Mouse (Mus musculus): Measurements from ENCODE around the gene Raly. TPM values are rescaled to one million over a fixed set of nuclear protein-coding genes. Genes with fewer than 3 reads are reported as not detected.

Raly gene
- total and polyA plus RNA-seq, 3 experiments, result 214 to 334 (median 277) TPM

DNA sequence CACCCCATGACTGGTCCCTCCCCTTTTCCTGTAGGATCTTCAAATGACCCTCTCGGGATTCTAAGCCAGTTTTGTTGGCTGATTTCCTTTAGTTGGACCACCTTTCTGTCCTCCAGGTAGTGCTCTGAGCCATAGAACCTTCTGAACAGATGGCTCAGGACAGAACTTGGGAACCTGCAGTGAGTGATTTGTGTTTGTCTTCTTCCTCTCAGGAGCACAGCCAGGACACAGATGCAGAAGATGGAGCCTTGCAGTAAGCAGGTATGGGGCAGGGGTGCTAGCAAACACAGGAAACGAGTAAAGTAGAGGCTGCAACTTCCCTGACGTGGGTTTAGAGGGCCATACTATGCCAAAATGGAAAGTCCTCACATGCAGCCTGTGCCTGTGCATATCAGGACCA is 74.8 kb downstream of the Raly start:
- H3K79me2 ChIP-seq (replicated peaks; ENCODE audit: control insufficient read depth, extremely low read depth, insufficient read depth, poor library complexity, severe bottlenecking), result no peaks in the 10 kb centered on the region
- H3K4me3 ChIP-seq (replicated peaks in 1 of 3; ENCODE audit: low read depth in 2 of 3, low read length in 2 of 3, poor library complexity in 1 of 3), result no peak overlapping the region
- dilution Hi-C loops (cut with MboI; ENCODE audit: extremely low pct_ligation_motif_present, extremely low pct_unique_long_range_greater_than_20kb, low sequenced_read_pairs) (no loop called here), in situ Hi-C loops (cut with MboI; ENCODE audit: low pct_ligation_motif_present, low pct_unique_long_range_greater_than_20kb, low sequenced_read_pairs) (no loop called here)
- H3K9me3 ChIP-seq (replicated peaks; ENCODE audit: low read length), result no peaks in the 10 kb centered on the region
- H3K27ac ChIP-seq (ENCODE audit: insufficient read depth, low read depth), result no peak overlapping the region
- H3K4me2 ChIP-seq (ENCODE audit: insufficient read depth, low read depth, poor library complexity, severe bottlenecking), result no peak overlapping the region
- H3K9ac ChIP-seq (ENCODE audit: insufficient read depth, low read depth), result no peak overlapping the region
- peaks cover 67 to 92% of the 10 kb centered on the region in 2 experiments for H3K36me3 ChIP-seq (replicated peaks in 1 of 2; ENCODE audit: control insufficient read depth in 1 of 2, insufficient read depth in 1 of 2, low read length in 1 of 2)
- DNase-seq (ENCODE audit: extremely low read depth), result no peak
- H3K27me3 ChIP-seq (replicated peaks), result no peaks in the 10 kb centered on the region
- no peaks in the 10 kb centered on the region for H3K4me1 ChIP-seq (ENCODE audit: control insufficient read depth in 1 of 2, insufficient read depth in 2 of 2)
- TF ChIP-seq MAFK (IDR thresholded peaks at IDR 0.05; ENCODE audit: insufficient replicate concordance, low read length) (no peak), TCF12 (IDR thresholded peaks at IDR 0.05; ENCODE audit: low read depth, low read length) (no peak), PAX5 (IDR thresholded peaks at IDR 0.05; ENCODE audit: low read length) (no peak), CHD2 (IDR thresholded peaks at IDR 0.05; ENCODE audit: low read length) (no peak), TBP (conservative IDR thresholded peaks at IDR 0.05; ENCODE audit: low read depth, low read length) (no peak), E2F4 (IDR thresholded peaks at IDR 0.05; ENCODE audit: insufficient replicate concordance, low read depth, low read length) (no peak), ZNF384 (IDR thresholded peaks at IDR 0.05; ENCODE audit: low read depth, low read length) (no peak), RCOR1 (conservative IDR thresholded peaks at IDR 0.05; ENCODE audit: low read depth, low read length) (no peak), SMC3 (IDR thresholded peaks at IDR 0.05; ENCODE audit: low read depth, low read length) (no peak), CHD1 (IDR thresholded peaks at IDR 0.05; ENCODE audit: low read depth, low read length) (no peak), RAD21 (IDR thresholded peaks at IDR 0.05; ENCODE audit: low read depth, low read length) (no peak), NELFE (IDR thresholded peaks at IDR 0.05; ENCODE audit: low read depth, low read length) (no peak), IRF4 (IDR thresholded peaks at IDR 0.05; ENCODE audit: low read depth, low read length) (no peak), ZMIZ1 (IDR thresholded peaks at IDR 0.05; ENCODE audit: low read depth, low read length) (no peak), USF1 (IDR thresholded peaks at IDR 0.05; ENCODE audit: low read depth, low read length) (no peak), ZC3H11A (IDR thresholded peaks at IDR 0.05; ENCODE audit: low read depth, low read length) (no peak)

GRCm38 (mm10) chr2:154868106-154868505 is 77.2 kb downstream of the Raly start:
- TF ChIP-seq CHD2 (IDR thresholded peaks at IDR 0.05; ENCODE audit: low read length) (no peak), USF2 (conservative IDR thresholded peaks at IDR 0.05; ENCODE audit: low read depth, low read length) (no peak), RCOR1 (conservative IDR thresholded peaks at IDR 0.05; ENCODE audit: low read depth, low read length) (no peak), NELFE (IDR thresholded peaks at IDR 0.05; ENCODE audit: low read depth, low read length) (no peak), ZNF384 (IDR thresholded peaks at IDR 0.05; ENCODE audit: low read depth, low read length) (no peak), MEF2A (IDR thresholded peaks at IDR 0.05; ENCODE audit: borderline replicate concordance, low read depth, low read length) (no peak), HCFC1 (IDR thresholded peaks at IDR 0.05; ENCODE audit: low read depth, low read length) (no peak), USF1 (IDR thresholded peaks at IDR 0.05; ENCODE audit: low read depth, low read length) (no peak), CHD1 (IDR thresholded peaks at IDR 0.05; ENCODE audit: low read depth, low read length) (no peak), BHLHE40 (IDR thresholded peaks at IDR 0.05; ENCODE audit: low read depth, low read length) (no peak), RAD21 (IDR thresholded peaks at IDR 0.05; ENCODE audit: low read depth, low read length) (no peak), NRF1 (IDR thresholded peaks at IDR 0.05; ENCODE audit: low read depth, low read length) (no peak), JUND (conservative IDR thresholded peaks at IDR 0.05; ENCODE audit: low read depth, low read length) (no peak), MAX (IDR thresholded peaks at IDR 0.05; ENCODE audit: low read length) (no peak), ZKSCAN1 (IDR thresholded peaks at IDR 0.05; ENCODE audit: borderline replicate concordance, low read depth, low read length) (no peak), MAZ (IDR thresholded peaks at IDR 0.05; ENCODE audit: low read depth, low read length) (no peak), EP300 (IDR thresholded peaks at IDR 0.05; ENCODE audit: low read length) (no peak)
- Histone ChIP-seq H3K4me1 (ENCODE audit: control insufficient read depth in 1 of 2, insufficient read depth in 2 of 2) (no peaks in the 10 kb centered on the region), H3K36me3 (replicated peaks in 1 of 2; ENCODE audit: control insufficient read depth in 1 of 2, insufficient read depth in 1 of 2, low read length in 1 of 2) (peaks cover 75 to 90% of the 10 kb centered on the region in 2 experiments), H3K9me3 (replicated peaks; ENCODE audit: low read length) (no peaks in the 10 kb centered on the region), H3K4me3 (replicated peaks in 1 of 3; ENCODE audit: low read depth in 2 of 3, low read length in 2 of 3, poor library complexity in 1 of 3) (no peak overlapping the region), H3K9ac (ENCODE audit: insufficient read depth, low read depth) (no peak overlapping the region), H3K79me2 (replicated peaks; ENCODE audit: control insufficient read depth, extremely low read depth, insufficient read depth, poor library complexity, severe bottlenecking) (0 out of 2 replicates have a peak, but pooled peaks cover 1% of the 10 kb centered on the region), H3K27ac (ENCODE audit: insufficient read depth, low read depth) (no peak overlapping the region), H3K27me3 (replicated peaks) (no peaks in the 10 kb centered on the region), H3K4me2 (ENCODE audit: insufficient read depth, low read depth, poor library complexity, severe bottlenecking) (no peak overlapping the region)
- DNase-seq (ENCODE audit: extremely low read depth), result no peak
- in situ Hi-C loops (cut with MboI; ENCODE audit: low pct_ligation_motif_present, low pct_unique_long_range_greater_than_20kb, low sequenced_read_pairs), result no loop called here
- dilution Hi-C loops (cut with MboI; ENCODE audit: extremely low pct_ligation_motif_present, extremely low pct_unique_long_range_greater_than_20kb, low sequenced_read_pairs), result no loop called here
